Mouse (Mus musculus) frontal cortex, postnatal 36 days (tissue): ENCODE results near the gene Olfr1359.

Experiments used
- DNase-seq, 2 experiments: peaks; one replicate each; pipeline ENCODE4 v3.0.0; 2022; ENCODE audit warnings: low spot score in 2 of 2

Olfr1359 gene

DNA sequence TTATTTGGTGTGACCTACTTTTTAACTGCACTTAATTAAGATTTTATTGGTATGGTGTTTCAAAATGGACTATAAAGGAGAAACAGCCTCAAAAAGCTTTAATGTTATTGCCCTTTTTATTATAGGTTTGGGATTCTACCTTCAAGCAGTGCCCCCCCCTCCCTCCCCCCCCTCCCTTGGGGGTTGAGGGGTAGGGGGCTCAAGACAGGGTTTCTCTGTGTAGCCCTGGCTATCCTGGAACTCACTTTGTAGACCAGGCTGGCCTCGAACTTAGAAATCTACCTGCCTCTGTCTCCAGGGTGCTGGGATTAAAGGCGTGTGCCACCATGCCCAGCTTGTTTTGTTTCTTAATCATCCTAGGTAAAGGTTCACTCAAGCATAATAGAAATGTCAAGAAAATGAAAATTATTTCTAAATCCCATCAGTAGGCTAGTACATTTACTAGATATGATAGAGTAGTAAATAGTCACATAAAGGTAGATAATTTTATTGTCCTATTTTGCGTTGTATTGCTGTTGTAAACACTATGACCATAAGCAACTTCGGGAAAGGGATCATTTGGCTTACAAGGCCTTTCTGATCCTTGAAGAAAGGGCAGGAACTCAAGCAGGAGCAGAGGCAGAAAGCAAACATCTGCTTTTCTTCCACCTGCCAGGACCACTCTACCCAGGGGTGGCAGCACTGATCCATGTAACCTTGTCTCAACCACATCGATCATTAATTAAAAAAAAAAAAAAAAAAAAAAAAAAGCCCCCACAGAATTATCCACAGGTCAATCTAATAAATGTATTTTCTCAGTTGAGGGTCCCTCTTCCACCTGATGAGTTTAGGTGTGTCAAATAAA, 25.3 kb downstream of the Olfr1359 start:
- DNase-seq, result no peak

DNA sequence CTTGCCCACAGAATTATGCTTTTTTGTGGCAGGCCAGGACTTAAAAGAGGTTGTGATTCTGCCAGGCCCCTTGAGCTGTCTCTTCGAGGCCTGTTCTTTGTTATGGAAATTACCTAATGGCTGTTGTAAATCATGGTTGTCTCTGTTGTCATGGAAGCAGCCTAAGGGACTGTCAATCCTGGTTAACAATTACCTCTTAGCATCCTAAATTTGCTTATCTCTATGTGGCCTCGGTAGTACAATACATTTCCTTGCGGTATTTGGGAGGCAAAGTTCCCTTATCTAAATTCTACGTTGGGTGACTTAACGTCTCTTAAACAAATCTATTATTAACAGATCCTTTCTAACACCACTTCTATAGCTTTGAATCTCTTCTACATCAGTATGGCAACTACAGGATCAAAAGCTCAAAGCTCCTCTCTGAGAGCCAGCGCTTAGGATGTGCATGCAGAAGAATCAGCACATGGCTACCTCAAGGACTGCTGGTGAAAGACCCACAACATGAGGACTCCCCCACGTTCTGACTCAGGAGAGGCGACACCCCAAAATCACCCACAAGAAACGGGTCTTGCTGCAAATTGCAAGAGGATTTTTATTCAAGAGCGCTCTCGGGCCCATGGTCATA, 30.1 kb downstream of the Olfr1359 start:
- DNase-seq, result no peak

DNA sequence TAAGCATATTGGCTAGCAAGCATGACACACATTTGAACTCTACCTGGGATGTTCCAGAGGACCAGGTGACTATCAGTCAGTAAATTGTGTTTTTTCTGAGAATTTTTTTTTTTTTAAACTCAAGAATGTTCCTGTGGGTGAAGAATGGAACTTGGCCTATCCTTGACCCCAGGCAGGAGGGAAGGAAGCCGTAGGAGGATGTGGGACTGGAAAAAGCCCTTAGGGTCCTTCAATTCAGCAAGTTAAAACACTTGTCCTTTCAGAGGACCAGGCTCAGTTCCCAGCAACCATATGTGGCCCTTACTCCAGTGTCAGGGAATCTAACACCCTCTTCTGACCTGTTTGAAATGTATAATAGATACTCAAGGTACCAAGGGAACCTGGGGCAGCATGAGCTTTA, 31.6 kb downstream of the Olfr1359 start:
- DNase-seq, result no peak

DNA sequence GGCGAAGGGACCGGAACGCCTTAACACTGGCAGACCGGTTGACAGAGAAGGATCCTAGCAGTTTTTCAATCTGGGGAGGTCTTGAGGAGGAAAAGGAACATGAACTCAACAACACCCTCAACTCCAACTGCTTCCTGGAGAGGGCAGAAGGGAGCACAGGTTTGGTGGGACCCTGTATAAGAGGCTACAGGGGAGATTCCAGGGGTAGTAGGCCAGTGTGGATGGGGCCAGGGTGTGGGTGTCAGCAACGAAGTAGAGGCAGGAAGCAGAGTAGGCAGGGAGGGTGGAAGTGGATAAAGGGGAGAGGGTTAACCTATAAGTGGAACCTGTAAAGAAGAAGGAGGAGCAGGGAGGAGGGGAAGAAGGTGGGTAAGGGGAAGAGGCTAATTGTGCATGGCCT, 35.6 kb downstream of the Olfr1359 start:
- DNase-seq, result no peak

DNA sequence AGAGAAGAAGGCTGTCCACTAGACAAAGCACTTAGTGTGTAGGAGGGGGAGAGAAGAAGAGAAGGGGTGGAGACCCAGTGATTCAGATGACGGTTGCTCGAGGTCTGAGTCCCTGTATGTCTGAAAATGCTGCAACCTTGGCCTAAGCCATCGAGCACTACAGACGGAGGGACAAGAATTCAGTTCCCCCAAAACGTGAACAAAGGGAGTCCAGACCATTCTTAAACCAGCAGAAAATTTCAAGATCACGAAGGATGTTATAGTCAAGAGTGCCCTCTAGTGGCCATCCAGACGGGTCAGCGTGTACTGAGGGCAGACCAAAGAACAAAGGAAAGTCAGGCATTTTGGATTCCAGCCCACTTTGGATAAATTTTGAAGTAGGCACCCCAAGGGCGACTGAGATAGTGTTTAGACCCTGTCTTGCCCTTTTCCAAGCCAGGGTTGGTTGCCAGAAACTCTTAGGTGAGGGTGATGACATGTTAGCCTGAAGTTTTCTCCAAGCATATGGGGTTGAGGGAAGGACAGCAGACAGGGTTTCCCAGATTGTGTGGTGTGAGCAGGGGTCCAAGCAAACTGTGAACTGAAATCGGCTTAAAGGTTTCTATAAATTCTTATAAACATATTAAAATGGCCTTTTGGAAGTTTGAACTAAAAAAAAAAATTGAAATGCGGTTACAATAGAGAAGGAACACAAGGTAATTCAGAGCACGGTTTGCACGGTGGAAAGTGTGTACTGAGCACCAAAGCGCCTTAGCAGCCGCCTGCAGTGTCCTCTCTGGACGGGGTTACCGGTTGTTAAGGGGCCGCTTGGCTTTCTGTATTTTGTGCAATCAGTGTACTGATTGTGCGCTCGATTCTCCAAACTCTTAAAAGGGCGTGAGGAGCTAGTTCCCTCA, 36.3 kb downstream of the Olfr1359 start:
- peak; percentile 57 to 84 for DNase-seq

DNA sequence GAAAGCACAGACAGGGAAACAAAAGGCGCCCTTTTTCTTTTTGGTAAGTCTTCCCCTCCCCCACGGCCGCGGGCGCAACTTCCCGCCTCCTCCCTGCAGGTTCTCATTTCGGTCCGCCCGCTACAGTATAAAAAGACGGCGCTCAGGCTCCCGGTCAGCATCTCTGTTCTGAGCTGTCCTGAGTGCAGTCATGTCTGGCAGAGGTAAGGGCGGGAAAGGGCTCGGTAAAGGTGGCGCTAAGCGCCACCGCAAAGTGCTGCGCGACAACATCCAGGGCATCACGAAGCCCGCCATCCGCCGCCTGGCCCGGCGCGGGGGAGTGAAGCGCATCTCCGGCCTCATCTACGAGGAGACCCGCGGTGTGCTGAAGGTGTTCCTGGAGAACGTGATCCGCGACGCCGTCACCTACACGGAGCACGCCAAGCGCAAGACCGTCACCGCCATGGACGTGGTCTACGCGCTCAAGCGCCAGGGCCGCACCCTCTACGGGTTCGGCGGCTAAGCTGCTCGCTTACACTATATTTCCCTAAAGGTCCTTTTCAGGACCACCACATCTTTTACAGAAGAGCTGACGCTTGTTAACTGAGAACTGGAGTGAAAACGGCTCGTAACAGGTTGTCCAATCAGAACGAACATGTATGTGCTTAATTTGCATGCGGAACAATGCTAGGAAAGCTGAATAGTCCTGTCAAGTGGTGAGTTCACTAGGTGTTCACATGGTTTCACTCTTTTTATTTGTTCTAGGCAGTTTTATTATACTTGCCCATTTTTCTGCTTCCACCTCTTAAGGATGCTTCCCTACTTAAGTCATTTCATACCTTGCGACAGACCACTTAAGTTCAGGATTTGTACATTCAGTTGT, 37.2 kb downstream of the Olfr1359 start, which contains the start of gene Hist1h4j:
Gene Hist1h4j, plus strand, starts transcription at position 159 of the 862 bp plus-strand sequence.
- DNase-seq, result peak; percentile 73 to 80

DNA sequence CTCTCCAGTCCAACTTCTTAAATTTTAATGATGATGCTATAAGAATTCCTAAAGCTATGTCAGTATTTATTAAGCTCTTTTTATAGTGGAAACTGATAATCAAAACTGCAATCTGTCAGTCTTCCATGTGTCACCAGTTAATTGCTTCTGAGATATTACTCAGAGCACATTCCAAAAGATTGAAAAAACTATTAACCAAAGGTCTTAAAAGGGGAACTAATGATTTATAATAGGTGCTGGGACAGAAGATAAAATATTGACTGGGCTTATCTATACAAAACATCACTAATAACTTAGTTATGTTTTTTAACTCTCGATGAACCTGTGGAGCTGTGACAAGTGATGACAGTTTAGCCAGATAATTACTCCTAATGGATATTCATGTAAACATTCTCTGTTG, 47.1 kb downstream of the Olfr1359 start:
- no peak for DNase-seq

DNA sequence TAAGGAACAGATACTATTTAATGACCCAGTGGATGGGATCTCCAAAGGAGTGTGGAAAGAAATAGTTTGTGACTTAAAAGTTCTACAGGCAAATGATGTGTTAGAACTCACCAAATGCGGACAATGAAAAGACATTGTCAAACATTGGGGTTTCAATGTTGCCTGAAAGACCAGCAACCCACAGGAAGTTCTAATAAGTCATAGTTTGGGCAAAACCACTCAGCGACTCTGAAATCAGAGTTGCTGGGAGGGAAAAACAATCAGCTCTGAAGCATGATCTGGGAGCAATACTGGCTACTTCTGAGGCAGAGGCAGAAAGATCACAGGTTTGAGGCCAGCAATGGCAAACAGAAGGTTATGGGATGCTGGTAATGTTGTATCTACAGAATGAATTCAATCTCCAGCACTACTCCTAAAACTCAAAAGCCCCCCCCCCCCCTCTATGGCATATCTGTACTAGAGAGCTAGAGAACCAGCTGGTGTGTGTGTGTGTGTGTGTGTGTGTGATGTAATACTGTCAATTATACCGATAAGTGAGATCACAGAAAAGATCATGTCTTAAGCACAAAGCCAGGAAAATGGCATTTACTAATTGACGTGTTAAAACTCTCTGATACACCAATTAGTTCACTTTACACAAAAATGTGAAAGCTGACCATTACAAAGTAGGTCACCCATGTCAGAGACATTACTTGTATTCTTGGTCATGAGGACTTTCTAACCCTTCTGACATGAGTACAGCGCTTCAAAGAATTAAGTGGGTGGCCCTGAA, 51.7 kb downstream of the Olfr1359 start:
- DNase-seq, result no peak

DNA sequence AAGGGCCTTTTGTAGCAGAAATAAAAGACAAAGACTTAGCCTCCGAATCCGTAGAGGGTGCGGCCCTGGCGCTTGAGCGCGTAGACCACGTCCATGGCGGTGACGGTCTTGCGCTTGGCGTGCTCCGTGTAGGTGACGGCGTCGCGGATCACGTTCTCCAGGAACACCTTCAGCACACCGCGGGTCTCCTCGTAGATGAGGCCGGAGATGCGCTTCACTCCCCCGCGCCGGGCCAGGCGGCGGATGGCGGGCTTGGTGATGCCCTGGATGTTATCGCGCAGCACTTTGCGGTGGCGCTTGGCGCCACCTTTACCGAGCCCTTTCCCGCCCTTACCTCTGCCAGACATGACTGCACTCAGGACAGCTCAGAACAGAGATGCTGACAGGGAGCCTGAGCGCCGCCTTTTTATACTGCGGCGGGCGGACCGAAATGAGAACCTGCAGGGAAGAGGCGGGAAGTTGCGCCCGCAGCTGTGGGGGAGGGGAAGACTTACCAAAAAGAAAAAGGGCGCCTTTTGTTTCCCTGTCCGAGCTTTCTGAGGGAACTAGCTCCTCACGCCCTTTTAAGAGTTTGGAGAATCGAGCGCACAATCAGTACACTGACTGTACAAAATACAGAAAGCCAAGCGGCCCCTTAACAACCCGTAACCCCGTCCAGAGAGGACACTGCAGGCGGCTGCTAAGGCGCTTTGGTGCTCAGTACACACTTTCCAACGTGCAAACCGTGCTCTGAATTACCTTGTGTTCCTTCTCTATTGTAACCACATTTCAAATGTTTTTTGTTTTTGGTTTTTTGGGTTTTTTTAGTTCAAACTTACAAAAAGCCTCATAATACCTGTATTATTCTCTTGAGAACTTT, 52.5 kb downstream of the Olfr1359 start, which contains the start of gene Hist1h4k:
Gene Hist1h4k, minus strand, starts transcription at position 347 of the 859 bp plus-strand sequence.
- peak; percentile 91 to 95 for DNase-seq

DNA sequence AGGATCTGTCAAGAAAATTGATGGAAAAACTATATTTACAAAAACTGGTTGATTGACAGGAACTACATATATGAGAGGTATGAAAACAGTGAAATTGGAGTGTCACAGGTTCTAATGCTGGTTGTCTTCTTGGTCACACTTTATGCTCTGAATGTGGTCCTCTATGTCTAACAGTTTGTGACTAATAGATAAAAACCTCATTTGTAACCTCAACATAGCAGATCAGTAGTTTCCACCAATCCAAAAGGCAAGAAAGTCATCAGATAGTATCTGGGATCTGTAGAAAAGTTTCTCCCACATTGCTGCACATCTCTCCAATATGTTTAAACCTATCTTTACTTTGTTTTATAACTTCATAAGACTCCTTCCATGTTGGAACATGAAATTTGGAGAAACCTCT, 53.5 kb downstream of the Olfr1359 start:
- DNase-seq, result no peak

DNA sequence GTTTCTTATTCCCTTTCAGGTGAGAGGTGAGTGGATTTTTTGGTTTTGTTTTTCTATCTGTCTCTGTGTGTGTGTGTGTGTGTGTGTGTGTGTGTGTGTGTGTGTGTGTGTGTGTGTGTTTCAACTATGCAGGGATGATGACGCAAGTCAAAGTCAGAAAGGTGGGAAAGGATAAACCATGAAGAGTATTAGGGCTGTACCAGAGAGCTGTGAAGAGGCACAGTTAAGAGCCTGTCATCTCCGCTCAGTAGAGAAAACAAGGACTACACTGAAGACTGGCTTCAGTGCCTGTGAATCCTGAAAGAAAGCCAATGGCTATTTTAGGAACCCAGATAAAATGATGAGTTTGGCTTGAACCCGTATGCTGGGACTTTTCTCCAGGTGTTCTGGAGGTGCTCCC, 53.9 kb downstream of the Olfr1359 start:
- no peak for DNase-seq

DNA sequence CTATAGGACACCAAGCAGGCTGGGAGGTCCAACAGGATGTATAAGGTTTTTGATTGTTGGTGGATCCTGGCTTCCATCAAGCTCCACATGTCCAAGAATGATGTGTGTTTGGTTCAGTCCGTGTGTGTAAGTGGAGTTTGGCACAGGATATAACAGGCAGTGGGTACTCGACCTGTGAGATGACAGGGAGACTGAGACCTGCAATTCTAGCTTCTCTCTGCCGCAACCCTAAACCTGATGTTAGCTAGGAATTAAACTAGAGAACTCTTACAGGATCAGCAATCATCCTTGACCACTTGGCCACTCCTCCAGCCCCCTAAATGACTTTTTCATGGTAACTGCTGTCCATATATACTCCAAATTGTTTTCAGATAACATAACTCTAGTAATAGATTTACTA, 54.4 kb downstream of the Olfr1359 start:
- DNase-seq, result no peak

DNA sequence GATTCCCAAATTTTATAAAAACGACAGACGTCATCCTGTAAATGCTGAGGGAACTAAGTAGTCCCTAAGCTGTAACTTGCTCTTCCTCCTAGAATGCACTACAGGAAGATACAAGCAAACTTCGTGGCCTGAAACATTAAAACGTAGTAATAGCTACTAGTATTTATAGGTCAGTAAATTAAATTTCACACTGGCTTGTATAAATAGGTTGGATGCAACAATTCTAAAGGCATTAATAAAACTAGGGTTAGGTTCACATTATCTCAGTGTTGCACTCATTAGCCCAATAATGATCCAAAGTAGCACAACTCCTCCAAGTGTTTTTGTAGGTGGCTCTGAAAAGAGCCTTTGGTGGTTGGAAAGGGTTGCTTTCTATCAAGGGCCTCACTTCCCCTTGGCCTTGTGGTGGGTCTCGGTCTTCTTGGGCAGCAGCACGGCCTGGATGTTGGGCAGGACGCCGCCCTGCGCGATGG, 55.2 kb downstream of the Olfr1359 start:
- no peak for DNase-seq

DNA sequence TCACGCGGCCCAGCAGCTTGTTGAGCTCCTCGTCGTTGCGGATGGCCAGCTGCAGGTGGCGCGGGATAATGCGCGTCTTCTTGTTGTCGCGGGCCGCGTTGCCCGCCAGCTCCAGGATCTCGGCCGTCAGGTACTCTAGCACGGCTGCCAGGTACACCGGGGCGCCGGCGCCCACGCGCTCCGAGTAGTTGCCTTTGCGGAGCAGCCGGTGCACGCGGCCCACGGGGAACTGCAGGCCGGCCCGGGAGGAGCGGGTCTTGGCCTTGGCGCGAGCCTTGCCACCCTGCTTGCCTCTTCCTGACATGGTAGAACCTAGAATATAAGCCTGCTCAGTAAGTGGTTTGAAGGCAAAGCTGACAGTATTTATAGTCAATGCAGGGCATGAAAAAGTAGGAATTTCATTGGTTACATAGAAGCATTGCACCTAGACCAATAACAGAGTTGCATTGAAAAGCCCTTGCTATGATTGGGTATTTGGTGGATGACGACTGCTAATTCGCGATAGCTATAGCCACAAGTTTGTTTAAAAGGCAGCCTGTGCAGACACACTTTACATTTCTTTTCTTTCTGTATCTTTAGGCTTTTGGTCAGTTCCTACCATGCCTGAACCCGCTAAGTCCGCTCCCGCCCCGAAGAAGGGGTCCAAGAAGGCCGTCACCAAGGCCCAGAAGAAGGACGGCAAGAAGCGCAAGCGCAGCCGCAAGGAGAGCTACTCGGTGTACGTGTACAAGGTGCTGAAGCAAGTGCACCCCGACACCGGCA, 55.8 kb downstream of the Olfr1359 start, which contains the start of the genes Hist1h2ak and Hist1h2bn:
Gene Hist1h2ak, minus strand, starts transcription at position 304 of the 762 bp plus-strand sequence.
Gene Hist1h2bn, plus strand, starts transcription at position 600 of the 762 bp plus-strand sequence.
- peak; percentile 70 to 89 for DNase-seq

DNA sequence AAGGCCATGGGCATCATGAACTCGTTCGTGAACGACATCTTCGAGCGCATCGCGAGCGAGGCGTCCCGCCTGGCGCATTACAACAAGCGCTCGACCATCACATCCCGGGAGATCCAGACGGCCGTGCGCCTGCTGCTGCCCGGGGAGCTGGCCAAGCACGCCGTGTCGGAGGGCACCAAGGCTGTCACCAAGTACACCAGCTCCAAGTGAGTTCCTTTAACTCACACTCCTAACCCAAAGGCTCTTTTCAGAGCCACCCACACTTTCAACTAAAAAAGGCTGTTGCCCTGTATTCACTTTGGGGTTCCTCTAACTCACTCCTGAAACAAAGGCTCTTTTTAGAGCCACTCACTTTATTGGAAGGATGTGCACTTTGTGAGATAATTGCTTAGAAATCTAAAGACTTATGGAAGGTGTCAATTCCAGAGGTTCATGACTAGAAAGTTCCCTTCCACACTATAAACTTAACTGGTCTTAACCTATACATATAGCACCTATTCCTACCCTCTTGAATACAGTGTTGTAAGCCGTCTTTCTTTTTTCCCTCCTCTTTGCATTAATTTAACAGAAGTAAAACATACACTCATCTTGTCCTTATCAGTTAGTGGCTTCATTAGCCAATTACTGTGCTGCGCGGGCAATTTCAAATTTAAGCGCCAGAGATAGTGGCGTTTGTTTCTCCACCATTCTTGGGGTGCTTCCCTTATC, 56.5 kb downstream of the Olfr1359 start:
- peak; percentile 12 to 33 for DNase-seq

DNA sequence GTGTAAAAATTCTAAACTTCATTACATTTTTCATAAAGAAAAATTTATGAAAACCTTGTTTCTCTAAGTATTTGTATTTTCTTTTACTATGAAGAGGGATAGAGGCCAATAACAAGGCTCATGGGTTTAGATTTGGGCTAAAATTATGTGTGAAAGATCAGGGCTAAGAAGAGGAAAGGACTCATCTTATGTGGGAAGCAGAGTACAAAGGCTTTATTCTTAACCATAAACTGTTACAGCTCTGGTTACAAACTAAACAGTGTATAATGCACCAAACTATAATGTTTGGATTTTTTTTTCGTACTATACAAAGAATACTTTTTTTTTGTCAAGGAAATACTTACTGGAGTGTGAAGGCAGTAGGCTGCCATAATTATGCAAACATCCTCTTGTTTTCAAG, 57.8 kb downstream of the Olfr1359 start:
- DNase-seq, result no peak
